Mouse (Mus musculus): ENCODE measurements around the gene Fam111a.

GRCm38 (mm10) chr19:12634259-12634658, 88.7 kb downstream of the Fam111a start:
- TF ChIP-seq CTCF (IDR thresholded peaks at IDR 0.05; ENCODE audit: low read depth) (no peak), EP300 (optimal IDR thresholded peaks at IDR 0.05) (no peak)
